Mouse (Mus musculus): Measurements from ENCODE around the gene Mettl7a2.
"Not testable (repeated sequence)": the region's sequence is repeated elsewhere in the genome, so short reads cannot be mapped to it uniquely, and the experiment has no call there.

Gene Mettl7a2

DNA sequence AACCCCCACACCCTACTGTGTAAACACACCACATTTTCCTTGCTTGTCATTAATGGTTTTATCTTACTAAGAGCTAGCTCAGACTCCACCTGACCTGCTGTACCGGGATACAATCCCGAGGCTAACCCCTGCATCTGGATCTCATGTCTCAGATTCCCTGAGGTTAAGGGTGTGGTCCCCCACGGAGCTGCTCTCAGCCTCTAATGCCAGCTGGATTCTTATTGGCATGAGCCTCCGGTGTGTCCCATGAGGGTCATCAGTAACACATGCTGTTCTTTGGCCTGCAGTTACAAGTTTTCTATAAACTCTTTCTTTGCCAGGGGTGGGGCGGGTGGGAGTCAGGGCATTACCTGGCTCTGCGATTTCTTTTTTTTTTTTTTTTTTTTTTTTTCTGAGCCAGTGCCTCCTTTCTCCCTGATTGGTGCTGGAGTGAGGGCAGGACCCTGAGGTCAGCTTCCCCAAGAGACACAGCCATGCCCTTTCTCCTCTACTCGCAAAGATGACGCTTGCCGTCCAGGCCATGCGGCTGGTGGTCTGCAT is at the start of gene Mettl7a2, which contains the start of gene Methig1:
Mettl7a2 (plus strand) TSS at position 490 of the 540 bp plus-strand sequence.
Methig1 (plus strand) TSS at position 439 of the 540 bp plus-strand sequence.
- no peak for DNase-seq (ENCODE audit: inconsistent ontology term)

DNA sequence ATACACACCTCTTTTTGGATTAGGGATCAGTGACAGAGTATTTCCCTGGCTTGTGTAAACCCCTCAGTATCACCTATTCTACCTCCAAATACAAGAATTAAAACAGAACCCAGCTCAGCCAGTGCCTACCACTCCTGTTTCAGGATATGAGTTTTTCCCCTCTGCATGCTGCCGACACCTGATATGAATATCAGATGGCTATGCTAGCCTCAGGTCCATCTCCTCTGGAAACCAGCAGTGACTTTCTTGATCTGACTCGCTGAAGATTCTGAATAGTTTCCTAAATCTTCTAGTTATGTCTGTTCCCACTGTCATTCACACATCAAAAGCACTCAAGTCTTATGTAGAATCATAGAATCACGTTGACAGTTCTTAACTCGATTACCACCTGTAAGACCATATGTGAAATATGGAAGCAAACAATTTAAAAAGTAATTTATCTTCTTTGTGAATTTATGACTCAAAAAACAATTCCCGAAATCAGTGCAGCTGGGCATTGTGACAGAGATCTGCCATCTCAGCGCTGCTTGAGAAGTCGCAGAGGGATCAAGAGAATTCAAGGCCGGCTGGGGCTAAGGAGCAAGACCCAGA is 49.5 kb upstream of the Mettl7a2 start:
- no peak for DNase-seq (ENCODE audit: inconsistent ontology term)

DNA sequence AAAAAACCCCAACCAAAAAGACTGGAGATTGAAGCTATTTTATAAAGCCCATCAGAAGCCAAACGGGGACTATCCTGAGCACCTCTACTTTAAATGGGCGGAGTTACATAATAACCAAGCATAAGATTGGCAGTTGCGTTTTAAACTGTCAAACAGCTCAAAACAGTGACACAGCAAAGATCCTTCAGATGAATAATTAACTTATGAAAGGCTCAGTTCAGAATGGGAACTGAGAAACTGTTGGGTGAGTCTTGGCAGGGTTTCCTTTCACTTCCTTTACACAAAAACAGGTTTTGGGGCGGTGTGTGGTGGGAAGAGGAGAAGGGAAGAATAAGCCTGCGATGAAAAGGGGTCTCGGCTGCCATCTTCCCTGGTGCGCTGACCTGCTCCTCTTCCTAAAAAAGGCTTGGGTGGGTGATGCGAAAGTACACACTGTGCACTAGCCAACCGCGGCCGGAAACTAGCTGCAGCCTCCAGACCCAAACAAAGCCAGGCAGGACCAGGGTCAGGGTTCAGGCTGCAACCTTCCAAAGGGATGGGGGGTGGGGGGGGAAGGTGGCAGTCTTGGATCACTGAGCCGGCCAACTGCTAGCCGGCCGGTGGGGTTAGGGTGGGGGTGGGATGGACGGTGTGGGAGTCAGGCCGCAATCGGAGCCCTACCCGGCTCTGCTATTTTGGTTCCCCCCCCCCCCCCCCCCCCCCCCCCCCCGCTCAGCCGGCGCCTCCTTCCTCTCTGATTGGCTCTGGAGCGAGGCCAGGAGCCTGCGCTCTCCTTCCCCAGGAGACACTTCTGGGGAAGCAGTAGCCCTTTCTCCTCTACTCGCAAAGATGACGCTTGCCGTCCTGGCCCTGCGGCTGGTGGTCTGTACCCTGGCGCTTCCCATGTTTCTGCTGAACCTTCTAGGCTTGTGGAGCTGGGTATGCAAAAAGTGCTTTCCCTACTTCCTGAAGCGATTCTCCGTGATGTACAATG is 48.7 kb upstream of the Mettl7a2 start, which contains the start of gene Mettl7a1:
Mettl7a1 (plus strand) TSS at position 122 of the 973 bp plus-strand sequence.
- DNase-seq (ENCODE audit: inconsistent ontology term) = peak; percentile 82

DNA sequence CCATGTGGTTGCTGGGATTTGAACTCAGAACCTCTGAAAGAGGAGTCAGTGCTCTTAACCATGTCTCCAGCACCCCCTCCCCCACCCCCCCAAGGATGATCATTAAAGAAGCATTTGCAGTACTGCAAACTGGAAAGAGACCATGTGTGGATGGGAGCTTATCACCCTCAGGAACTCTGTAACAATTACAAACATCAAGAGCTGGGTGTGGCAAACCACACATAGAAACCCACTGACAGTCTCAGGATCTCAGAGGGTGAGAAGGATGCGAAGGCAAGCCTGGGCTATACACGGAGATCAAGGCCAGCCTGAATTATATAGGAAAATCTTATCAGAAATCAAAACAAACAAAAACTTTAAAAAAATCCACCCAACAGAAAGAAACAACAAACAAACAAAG is 46.8 kb upstream of the Mettl7a2 start:
- DNase-seq (ENCODE audit: inconsistent ontology term) = no peak

DNA sequence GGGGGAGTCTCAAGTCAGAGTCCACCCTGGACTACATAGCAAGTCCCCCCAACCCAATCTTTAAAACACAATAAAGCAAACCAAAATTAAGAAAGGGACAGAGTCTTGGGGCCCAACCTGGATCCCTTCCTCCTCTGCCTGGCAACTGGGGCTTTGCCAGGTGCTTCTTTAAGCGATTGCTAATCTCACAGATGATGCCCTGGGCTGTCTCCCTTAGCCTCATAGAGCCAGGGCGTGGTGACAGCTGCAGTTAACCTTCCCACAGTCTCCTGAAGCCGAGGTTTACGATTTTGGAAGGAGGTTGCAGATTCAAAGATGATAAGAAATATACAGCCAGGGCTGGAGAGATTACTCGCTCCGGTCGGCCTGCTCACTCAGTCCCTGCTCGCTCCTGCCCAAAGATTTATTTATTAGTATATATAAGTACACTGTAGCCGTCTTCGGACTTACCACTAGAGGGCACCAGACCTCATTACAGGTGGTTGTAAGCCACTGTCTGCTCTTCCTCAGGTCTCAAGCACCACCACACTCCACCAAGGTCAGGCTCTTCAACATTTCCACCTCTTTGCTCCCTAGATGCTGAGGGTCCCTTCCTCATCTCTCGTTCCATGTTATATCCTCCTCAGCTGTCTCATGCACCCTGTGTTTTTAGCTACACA is 45.4 kb upstream of the Mettl7a2 start:
- not testable (repeated sequence) for DNase-seq (ENCODE audit: inconsistent ontology term)

DNA sequence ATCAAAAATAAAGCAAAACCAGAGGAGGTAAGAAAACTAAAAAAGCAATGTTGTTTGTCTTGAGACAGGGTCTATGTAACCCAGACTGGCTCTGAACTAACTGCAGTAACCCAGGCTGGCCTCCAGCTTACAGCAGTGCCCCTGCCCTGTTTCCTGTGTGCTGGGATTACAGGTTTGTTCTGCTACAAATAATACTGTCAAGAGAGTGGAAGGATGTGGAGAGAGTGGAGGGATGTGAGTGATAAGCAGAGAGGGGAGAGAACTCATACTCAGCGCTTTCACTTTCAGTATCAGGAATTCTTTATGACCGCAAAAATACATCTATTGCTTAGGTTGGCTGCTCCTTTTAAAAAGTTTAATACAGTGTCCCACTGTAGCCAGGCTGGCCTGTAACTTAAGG is 40.7 kb upstream of the Mettl7a2 start:
- DNase-seq (ENCODE audit: inconsistent ontology term) = no peak

DNA sequence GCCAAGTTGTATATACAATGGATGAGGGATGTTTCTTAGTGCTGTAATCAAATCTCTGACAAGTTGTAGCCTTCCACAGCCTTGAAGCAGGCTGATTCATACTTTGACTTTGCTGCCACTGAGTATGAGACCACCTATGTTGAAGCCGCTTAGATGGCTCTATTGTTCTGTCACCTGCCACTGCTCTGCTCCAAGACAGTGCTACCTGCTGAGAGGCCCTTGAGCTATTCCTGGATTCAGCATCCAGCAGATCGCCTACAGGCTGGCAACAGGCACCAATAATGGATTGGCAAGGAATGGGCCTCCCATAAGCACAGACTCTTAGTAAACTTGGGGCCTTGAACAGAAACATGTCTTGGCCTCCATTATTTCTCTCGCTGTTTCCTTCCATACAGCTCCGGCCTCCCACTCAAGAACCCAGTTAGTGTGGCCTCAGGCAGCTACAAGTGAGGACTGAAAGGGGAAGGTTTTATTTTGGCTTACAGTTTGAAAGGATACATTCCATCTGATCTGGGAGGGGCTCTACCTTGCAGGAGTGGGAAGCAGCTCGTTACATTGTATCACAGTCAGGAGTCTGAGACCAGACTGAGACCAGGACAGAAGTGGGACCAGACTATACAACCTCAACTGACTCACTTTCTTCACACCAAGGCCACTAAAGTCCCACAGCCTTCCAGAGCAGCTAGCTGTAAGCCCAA is 38.4 kb upstream of the Mettl7a2 start:
- no peak for DNase-seq (ENCODE audit: inconsistent ontology term)

DNA sequence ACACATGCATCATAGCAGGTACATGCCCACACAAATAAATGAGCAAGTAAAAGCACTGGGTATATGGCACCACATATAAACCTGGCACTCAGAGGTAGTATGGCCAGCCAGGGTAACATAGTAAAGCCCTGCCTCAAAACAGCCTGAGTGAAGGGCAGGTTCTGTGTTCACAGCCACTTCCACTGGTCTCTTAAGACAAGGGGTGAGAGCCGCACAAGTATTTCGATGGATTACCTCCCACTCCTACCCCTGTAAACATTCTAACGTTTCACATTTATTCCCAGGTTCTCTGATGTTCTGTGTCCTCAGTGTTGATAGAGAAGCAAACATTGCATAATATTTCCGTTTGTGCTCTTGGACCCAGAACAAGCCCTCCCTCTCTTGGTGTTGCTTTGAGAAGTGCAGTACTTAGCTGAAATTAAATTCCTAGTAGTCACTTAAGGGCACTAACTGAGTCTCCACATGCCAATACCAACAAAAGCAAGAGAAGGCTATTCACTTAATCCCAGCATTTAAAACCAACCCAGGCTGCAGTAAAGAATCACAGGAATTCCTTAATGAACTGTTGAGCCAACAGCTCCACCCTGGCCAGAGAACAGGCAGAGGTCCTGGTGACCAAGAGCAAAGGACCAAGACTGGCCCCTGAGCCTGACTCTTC is 34.9 kb upstream of the Mettl7a2 start:
- DNase-seq (ENCODE audit: inconsistent ontology term) = peak; percentile 73

DNA sequence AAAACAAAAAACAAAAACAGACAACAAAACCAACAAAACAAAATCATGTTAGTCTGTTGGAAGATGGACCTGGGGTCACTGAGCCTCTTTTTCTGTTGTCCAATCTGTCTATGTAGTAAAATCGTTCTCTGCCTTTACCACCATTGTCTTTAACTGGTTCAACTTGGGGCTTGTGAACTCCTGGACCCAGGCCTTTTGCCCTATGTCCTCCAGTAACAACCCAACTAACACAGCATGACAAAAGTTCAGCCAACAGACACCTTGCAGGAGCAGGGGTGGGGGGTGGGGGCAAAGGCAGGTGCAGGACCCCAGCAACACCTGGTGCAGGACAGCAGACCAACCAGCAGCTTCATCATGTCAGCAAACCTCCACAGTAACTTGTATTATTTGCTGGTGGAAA is 33.1 kb upstream of the Mettl7a2 start:
- DNase-seq (ENCODE audit: inconsistent ontology term) = no peak

DNA sequence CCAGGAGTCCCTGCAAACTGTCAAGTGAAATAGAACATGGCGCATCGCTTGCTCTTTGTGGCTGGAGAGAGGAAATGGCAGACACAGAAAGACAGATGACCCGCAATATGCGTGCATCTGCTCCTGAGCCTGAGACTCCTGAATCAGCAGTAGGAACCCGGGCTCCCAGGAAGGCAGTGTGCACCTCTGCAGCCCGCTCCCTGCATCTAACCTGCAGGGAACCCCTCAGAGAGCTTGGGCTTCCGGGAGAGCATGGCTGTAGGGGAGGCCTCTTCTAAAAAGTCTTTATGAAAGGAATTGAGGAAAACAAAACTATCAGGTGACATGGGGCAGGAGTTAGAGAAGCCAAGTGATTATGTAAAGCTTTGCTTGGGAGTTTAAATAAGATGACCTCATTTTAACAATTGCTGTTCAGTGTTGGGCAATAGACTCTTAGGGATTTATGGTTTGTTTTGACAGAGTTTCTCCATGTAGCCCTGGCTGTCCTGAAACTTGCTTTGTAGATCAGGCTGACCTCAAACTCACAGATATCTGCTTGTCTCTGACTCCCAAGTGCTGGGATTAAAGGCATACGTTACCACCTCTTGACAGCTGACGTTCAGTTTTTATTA is 32.6 kb upstream of the Mettl7a2 start:
- no peak for DNase-seq (ENCODE audit: inconsistent ontology term)

DNA sequence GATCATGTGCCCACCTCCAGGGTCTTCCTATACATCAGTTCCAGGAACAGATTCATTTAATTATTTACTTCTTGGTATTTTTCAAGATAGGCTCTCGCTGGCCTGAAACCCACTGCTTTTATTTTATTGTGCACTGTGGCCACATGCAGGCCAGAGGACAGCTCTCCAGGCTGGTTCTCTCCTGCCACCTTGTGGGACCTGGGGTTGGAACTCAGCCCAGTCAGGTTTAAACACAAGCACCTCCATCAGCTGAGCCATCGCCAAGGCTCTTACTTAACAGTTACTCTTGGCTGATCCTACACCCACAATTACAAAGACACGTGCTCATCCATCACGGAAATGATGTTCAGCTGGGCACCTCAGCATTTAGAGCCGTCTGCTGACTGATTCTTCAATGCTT is 31.9 kb upstream of the Mettl7a2 start:
- DNase-seq (ENCODE audit: inconsistent ontology term) = no peak

DNA sequence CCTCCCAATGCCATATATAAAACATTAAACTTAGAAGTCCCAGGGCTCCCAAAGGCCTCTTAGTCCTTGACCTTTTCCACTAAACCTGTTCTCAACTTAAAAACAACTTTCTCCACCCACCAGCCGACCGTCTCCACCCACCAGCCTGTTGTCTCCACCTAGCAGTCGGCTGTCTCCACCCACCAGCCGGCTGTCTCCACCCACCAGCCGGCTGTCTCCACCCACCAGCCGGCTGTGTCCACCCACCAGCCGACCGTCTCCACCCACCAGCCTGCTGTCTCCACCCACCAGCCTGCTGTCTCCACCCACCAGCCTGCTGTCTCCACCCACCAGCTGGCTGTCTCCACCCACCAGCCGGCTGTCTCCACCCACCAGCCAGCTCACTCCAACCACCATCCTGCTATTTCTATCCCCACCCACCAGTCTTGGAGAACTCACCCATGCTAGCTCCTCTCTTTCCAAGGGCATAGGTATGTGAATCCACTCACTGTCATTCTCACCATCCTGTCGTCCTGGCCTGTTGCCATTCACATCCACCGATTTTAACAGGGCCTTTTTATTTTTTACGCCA is 28.9 kb upstream of the Mettl7a2 start:
- DNase-seq (ENCODE audit: inconsistent ontology term) = no peak

DNA sequence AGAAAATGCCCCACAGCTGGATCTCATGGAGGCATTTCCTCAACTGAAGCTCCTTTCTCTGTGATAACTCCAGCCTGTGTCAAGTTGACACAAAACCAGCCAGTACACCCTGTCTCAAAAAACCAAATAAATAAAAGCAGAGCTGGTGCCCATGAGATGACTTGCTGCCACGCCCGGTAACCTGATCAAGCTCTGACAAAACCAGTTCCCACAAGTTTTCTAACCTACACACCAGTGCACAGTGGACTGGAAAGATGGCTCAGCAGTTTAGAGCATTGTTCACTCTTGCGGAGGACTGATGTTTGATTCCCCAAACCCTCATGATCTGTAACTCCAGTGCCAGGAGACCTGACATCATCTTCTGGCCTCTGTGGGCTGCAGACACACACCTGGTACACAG is 27.8 kb upstream of the Mettl7a2 start:
- DNase-seq (ENCODE audit: inconsistent ontology term) = no peak

DNA sequence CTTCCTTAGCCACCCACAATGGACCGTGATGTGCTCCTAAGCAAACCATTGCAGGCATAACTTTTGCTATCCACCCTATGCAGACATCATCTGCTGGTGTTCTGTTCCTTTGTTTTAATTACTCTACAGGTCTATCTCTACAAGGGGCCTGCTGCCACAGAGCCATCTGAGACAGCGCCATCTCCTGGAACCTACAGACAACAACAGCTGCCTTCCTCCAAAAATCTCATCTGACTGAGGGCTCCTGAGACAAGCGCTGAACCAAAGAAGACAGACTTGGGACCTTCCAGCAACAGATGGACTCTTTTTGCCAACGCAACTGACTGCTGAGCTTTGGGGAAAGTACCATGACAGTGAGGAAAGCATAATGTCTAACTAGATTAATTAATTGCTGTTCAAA is 24.9 kb upstream of the Mettl7a2 start:
- not testable (repeated sequence) for DNase-seq (ENCODE audit: inconsistent ontology term)

DNA sequence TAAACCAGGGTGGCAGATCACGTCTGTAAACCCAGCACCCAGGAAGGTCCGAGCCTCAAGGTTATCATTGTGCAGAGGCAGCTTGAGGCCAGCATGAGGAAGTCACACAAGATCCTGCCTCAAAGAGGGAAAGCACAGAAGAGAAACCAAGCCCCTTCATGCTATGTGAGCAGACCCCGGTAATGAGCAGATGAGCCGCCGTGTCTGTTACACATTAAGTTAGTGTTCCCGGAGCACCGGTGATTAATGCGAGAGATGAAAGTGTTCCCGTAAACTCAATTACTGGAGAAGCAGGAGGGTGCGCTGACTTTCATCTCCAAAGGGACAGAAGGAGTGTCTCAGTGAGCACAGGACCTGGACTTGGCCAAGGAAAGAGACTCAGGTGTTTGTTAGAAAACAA is 23.7 kb upstream of the Mettl7a2 start:
- DNase-seq (ENCODE audit: inconsistent ontology term) = not testable (repeated sequence)

DNA sequence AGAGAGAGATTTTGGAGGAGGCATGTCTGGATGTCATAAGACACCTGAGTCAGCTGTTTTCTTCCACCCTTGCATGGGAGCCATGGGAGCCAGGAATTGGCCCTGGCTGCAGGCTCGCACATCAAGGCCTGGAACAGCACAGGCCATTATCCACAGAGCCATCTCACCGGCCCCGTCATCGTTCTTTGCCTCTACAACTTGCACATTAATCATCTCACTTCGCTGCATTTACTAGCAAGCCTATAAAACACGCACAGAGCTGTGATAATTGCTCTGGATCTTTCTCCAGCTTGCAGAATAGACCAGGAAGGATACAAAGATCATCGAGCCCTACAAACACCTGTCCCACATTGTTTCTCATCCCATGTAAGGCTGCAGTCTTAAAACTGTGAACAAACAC is 22.3 kb upstream of the Mettl7a2 start:
- no peak for DNase-seq (ENCODE audit: inconsistent ontology term)

DNA sequence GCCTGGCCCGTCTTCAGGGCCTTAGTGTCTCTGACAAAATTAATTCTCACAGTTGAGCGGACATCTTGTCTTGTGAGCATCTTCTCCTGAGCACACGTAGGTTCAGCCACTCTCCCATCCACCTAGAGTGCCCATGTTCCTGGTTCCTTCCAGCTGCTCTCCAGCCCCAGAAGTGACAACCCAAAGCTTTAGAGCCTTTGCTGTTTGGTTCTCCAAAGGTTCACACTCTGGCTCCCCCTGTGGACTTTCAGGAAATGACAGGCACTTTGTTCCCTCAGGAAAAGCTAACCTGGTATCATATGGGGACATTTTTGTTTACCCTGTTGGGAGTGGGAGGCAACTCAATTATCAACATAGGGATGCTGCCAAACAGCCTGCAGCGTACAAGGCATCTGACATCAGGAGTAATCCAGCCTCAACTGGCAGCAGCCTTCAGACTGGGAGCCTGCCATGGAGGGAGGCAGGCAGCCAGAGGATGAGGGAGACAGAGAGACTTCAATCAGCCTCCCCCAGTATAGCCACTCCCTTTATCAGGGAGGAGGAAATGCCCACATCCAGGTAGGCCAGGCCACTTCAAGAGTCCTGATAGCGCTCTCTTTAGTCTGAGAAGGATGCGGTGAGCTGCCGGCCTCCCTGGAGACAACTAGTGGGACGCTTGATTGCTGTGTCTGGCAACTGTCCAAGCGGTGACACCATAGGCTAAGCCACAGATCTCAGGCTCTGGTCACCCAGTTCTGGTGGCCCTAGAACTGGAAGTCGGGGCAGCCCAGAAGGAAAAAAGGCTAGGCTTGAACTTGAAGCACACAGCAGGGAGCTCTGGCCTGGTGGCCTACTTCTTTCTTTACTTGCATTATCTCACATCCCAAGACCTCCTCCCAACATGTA is 20.7 kb upstream of the Mettl7a2 start:
- DNase-seq (ENCODE audit: inconsistent ontology term) = not testable (repeated sequence)

DNA sequence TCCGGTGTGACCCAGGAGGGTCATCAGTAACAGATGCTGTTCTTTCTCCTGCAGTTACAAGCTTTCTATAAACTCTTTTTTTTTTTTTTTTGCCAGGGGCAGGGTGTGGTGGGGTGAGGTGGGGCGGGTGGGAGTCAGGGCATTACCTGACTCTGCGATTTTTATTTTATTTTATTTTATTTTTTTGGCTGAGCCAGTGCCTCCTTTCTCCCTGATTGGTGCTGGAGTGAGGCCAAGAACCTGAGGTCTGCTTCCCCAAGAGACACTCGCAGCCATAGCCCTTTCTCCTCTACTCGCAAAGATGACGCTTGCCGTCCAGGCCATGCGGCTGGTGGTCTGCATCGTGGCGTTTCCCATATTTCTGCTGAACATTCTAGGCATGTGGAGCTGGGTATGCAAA is 18.4 kb upstream of the Mettl7a2 start, which contains the start of gene Mettl7a3:
Mettl7a3 (plus strand) TSS at position 301 of the 400 bp plus-strand sequence.
- DNase-seq (ENCODE audit: inconsistent ontology term) = no peak

DNA sequence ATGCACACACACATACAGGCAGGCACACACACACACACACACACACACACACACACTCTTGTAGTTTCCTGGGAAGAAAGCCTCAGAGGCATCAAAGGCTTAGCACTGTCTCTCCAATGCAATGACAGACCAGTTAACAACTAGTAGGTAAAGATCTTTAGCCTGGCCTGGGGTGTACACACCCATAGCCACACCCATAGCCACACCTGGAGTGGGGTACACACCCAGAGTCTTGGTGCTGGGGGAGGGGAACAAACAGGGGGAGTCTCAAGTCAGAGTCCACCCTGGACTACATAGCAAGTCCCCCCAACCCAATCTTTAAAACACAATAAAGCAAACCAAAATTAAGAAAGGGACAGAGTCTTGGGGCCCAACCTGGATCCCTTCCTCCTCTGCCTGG is 15.7 kb upstream of the Mettl7a2 start:
- not testable (repeated sequence) for DNase-seq (ENCODE audit: inconsistent ontology term)
